Mouse (Mus musculus) liver, embryonic 11.5 days (tissue): ENCODE measurements around the gene Ccdc150. TPM values are rescaled to one million over a fixed set of nuclear protein-coding genes. Genes with fewer than 3 reads are reported as not detected.

Source experiments
- ATAC-seq: fragments of 200-750 bp; cut with Nextera tagmentation; replicated peaks from 2 replicates; pipeline ENCODE4 v1.8.0; 2017; ENCODE audit warnings: moderate number of reproducible peaks, mild to moderate bottlenecking, moderate TSS enrichment, moderate library complexity; ENCODE audit not compliant: low FRiP score
- DNase-seq: peaks from one replicate; pipeline ENCODE4 v3.0.0-alpha.2; 2017; ENCODE audit warnings: low spot score
- H3K27ac ChIP-seq: fragments of 300-500 bp; sonication (generic); 2 replicates; pipeline ENCODE4 v1.5.1; 2014; ENCODE audit warnings: mild to moderate bottlenecking, low read depth, low read length, control low read depth
- H3K27me3 ChIP-seq: fragments of 300-500 bp; sonication (generic); replicated peaks from 2 replicates; pipeline ENCODE4 v1.6.1; 2014; ENCODE audit warnings: low read length, mixed read lengths; ENCODE audit not compliant: control insufficient read depth, insufficient read depth
- H3K36me3 ChIP-seq: fragments of 300-500 bp; sonication (generic); 2 replicates; pipeline ENCODE4 v1.6.1; 2014; ENCODE audit warnings: mild to moderate bottlenecking, low read length, moderate library complexity, mixed read lengths; ENCODE audit not compliant: control insufficient read depth, insufficient read depth
- H3K4me1 ChIP-seq: fragments of 300-500 bp; sonication (generic); replicated peaks from 2 replicates; pipeline ENCODE4 v1.6.1; 2014; ENCODE audit warnings: low read length, mixed read lengths; ENCODE audit not compliant: control insufficient read depth, insufficient read depth
- H3K4me2 ChIP-seq: fragments of 300-500 bp; sonication (generic); 2 replicates; pipeline ENCODE4 v1.6.1; 2014; ENCODE audit warnings: mild to moderate bottlenecking, control low read depth, moderate library complexity
- H3K4me3 ChIP-seq: fragments of 300-500 bp; sonication (generic); 2 replicates; pipeline ENCODE4 v1.5.1; 2014; ENCODE audit warnings: low read depth, low read length, control low read depth
- H3K9ac ChIP-seq: fragments of 300-500 bp; sonication (generic); 2 replicates; pipeline ENCODE4 v1.6.1; 2014; ENCODE audit warnings: low read depth, low read length, control low read depth
- H3K9me3 ChIP-seq: fragments of 300-500 bp; sonication (generic); 2 replicates; pipeline ENCODE4 v1.6.1; 2016; ENCODE audit warnings: low read length, inconsistent platforms, mixed read lengths; ENCODE audit not compliant: control insufficient read depth
- WGBS: fragments of 180-500 bp; shearing (Covaris S2); extraction: QIAGEN DNeasy Blood & Tissue Kit; methylation state at CpG from one replicate; pipeline ENCODE4 v1.1.7; 2014; 5-methylcytosine and 5-hydroxymethylcytosine counted together
- polyA plus RNA-seq: library from polyadenylated mRNA; unstranded; fragments of >200 nt; fragmentation: Nextera tagmentation; extraction: Ambion mirVana; gene quantifications from 2 replicates; pipeline ENCODE4 v1.2.1, GENCODE M21; 2014

The Ccdc150 gene
- 0.47 and 0.52 TPM in 2 replicates for polyA plus RNA-seq

- peak; percentile 100 for ATAC-seq
- peak within 1 kb of the TSS; percentile 69 for H3K9ac ChIP-seq
- H3K27ac ChIP-seq, result peak within 1 kb of the TSS; percentile 38
- H3K36me3 ChIP-seq, result no peaks in the 10 kb centered on the region
- no peaks in the 10 kb centered on the region for H3K4me1 ChIP-seq
- peak within 1 kb of the TSS; percentile 71 for H3K4me3 ChIP-seq
- DNase-seq, result peak; percentile 86
- peak within 1 kb of the TSS; percentile 84 for H3K4me2 ChIP-seq
- H3K9me3 ChIP-seq, result no peaks in the 10 kb centered on the region
- 19% methylated on average over 33 of the region's 33 CpGs for WGBS
- H3K27me3 ChIP-seq, result no peaks in the 10 kb centered on the region
Observed at GRCm38 (mm10) chr1:54250158-54250866, at the start of gene Ccdc150. TSS of gene Ccdc150 (plus strand) at chr1:54250683.

GRCm38 (mm10) chr1:54220273-54220672 lies 30.2 kb upstream of the Ccdc150 start:
- Histone ChIP-seq H3K36me3 (no peaks in the 10 kb centered on the region), H3K4me2 (no peak overlapping the region), H3K9me3 (no peaks in the 10 kb centered on the region), H3K27me3 (no peaks in the 10 kb centered on the region), H3K9ac (no peak overlapping the region), H3K4me3 (no peak overlapping the region), H3K4me1 (no peaks in the 10 kb centered on the region), H3K27ac (no peak overlapping the region)
- DNase-seq (no peak), ATAC-seq (no peak)
- WGBS, result 91% methylated on average over 3 of the region's 3 CpGs

- 92% methylated on average over 4 of the region's 4 CpGs for WGBS
- Histone ChIP-seq H3K9me3 (no peaks in the 10 kb centered on the region), H3K4me2 (no peak overlapping the region), H3K4me3 (no peak overlapping the region), H3K36me3 (no peaks in the 10 kb centered on the region), H3K4me1 (no peaks in the 10 kb centered on the region), H3K27ac (no peak overlapping the region), H3K9ac (no peak overlapping the region), H3K27me3 (no peaks in the 10 kb centered on the region)
- ATAC-seq, result no peak
- DNase-seq, result no peak
Observed at GRCm38 (mm10) chr1:54242722-54243121, 7.8 kb upstream of the Ccdc150 start.

GRCm38 (mm10) chr1:54275552-54275951 lies 25.1 kb downstream of the Ccdc150 start:
- Histone ChIP-seq H3K9ac (no peak overlapping the region), H3K4me1 (no peaks in the 10 kb centered on the region), H3K9me3 (no peaks in the 10 kb centered on the region), H3K4me3 (no peak overlapping the region), H3K27me3 (no peaks in the 10 kb centered on the region), H3K4me2 (no peak overlapping the region), H3K36me3 (no peaks in the 10 kb centered on the region), H3K27ac (no peak overlapping the region)
- WGBS, result 59% methylated on average over 3 of the region's 3 CpGs
- DNase-seq (no peak), ATAC-seq (no peak)

- Histone ChIP-seq H3K36me3 (no peaks in the 10 kb centered on the region), H3K27ac (no peak overlapping the region), H3K9ac (no peak overlapping the region), H3K9me3 (no peaks in the 10 kb centered on the region), H3K4me3 (no peak overlapping the region), H3K27me3 (no peaks in the 10 kb centered on the region), H3K4me1 (no peaks in the 10 kb centered on the region), H3K4me2 (no peak overlapping the region)
- WGBS, result 54% methylated on average over 1 of the region's 1 CpGs
- ATAC-seq, result no peak
- no peak for DNase-seq
Observed at GRCm38 (mm10) chr1:54279628-54280027, 29.1 kb downstream of the Ccdc150 start.

GRCm38 (mm10) chr1:54280651-54281050 lies 30.2 kb downstream of the Ccdc150 start:
- DNase-seq, result no peak
- H3K4me2 ChIP-seq, result no peak overlapping the region
- no peaks in the 10 kb centered on the region for H3K4me1 ChIP-seq
- H3K27me3 ChIP-seq, result no peaks in the 10 kb centered on the region
- WGBS, result 81% methylated on average over 3 of the region's 3 CpGs
- H3K9ac ChIP-seq, result no peak overlapping the region
- H3K27ac ChIP-seq, result no peak overlapping the region
- ATAC-seq, result no peak
- H3K9me3 ChIP-seq, result no peaks in the 10 kb centered on the region
- no peak overlapping the region for H3K4me3 ChIP-seq
- H3K36me3 ChIP-seq, result no peaks in the 10 kb centered on the region

GRCm38 (mm10) chr1:54306404-54306803 lies 55.9 kb downstream of the Ccdc150 start:
- H3K9me3 ChIP-seq, result no peaks in the 10 kb centered on the region
- ATAC-seq (no peak), DNase-seq (no peak)
- H3K36me3 ChIP-seq, result no peaks in the 10 kb centered on the region
- H3K4me1 ChIP-seq, result no peaks in the 10 kb centered on the region
- WGBS, result 57% methylated on average over 2 of the region's 2 CpGs
- H3K4me3 ChIP-seq, result no peak overlapping the region
- no peak overlapping the region for H3K4me2 ChIP-seq
- H3K27ac ChIP-seq, result no peak overlapping the region
- H3K27me3 ChIP-seq, result no peaks in the 10 kb centered on the region
- H3K9ac ChIP-seq, result no peak overlapping the region

- no peak for DNase-seq
- 92% methylated on average over 2 of the region's 2 CpGs for WGBS
- no peak overlapping the region for H3K9ac ChIP-seq
- no peak overlapping the region for H3K4me3 ChIP-seq
- H3K36me3 ChIP-seq, result no peaks in the 10 kb centered on the region
- H3K27me3 ChIP-seq, result no peaks in the 10 kb centered on the region
- H3K4me2 ChIP-seq, result no peak overlapping the region
- H3K9me3 ChIP-seq, result no peaks in the 10 kb centered on the region
- H3K4me1 ChIP-seq, result no peaks in the 10 kb centered on the region
- ATAC-seq, result no peak
- no peak overlapping the region for H3K27ac ChIP-seq
Observed at GRCm38 (mm10) chr1:54326647-54327046, 76.2 kb downstream of the Ccdc150 start.

GRCm38 (mm10) chr1:54327876-54328545 lies 77.5 kb downstream of the Ccdc150 start:
- Histone ChIP-seq H3K9ac (no peak overlapping the region), H3K4me3 (no peak overlapping the region), H3K36me3 (no peaks in the 10 kb centered on the region), H3K4me2 (no peak overlapping the region), H3K27ac (no peak overlapping the region), H3K4me1 (no peaks in the 10 kb centered on the region), H3K27me3 (no peaks in the 10 kb centered on the region), H3K9me3 (no peaks in the 10 kb centered on the region)
- DNase-seq (no peak), ATAC-seq (no peak)
- WGBS, result 84% methylated on average over 6 of the region's 6 CpGs
